Mouse (Mus musculus) small intestine, adult 2 months (tissue): ENCODE measurements around the gene Gm11146. TPM values are rescaled to one million over a fixed set of nuclear protein-coding genes. Genes with fewer than 3 reads are reported as not detected.

Experiments used
- H3K27ac ChIP-seq: fragments of 200-500 bp; 2 replicates; pipeline ENCODE4 v1.5.1; 2012; ENCODE audit warnings: low read depth, low read length, control low read depth, inconsistent platforms; ENCODE audit not compliant: insufficient read depth
- H3K27me3 ChIP-seq: fragments of 200-500 bp; 2 replicates; pipeline ENCODE4 v1.6.1; 2012; ENCODE audit warnings: mild to moderate bottlenecking, moderate library complexity, low read length, inconsistent platforms; ENCODE audit not compliant: control insufficient read depth, insufficient read depth
- H3K36me3 ChIP-seq: fragments of 200-500 bp; 2 replicates; pipeline ENCODE4 v1.6.1; 2012; ENCODE audit warnings: mild to moderate bottlenecking, low read length, control low read depth, inconsistent platforms; ENCODE audit not compliant: control insufficient read depth, insufficient read depth
- H3K4me1 ChIP-seq: fragments of 200-500 bp; 2 replicates; pipeline ENCODE4 v1.6.1; 2012; ENCODE audit warnings: low read length, inconsistent platforms, mixed read lengths; ENCODE audit not compliant: control insufficient read depth, insufficient read depth, insufficient read length
- H3K4me3 ChIP-seq: fragments of 200-500 bp; 2 replicates; pipeline ENCODE4 v1.5.1; 2012; ENCODE audit warnings: low read depth, mild to moderate bottlenecking, control low read depth, inconsistent platforms, low read length, moderate library complexity
- CTCF ChIP-seq: fragments of 200-500 bp; IDR thresholded peaks from 2 replicates; pipeline ENCODE4 v1.5.1; 2012; ENCODE audit warnings: low read depth, mild to moderate bottlenecking, control low read depth, inconsistent platforms, low read length, moderate library complexity, mixed read lengths; ENCODE audit not compliant: insufficient replicate concordance, insufficient read length; ENCODE audit errors: extremely low read depth
- POLR2A ChIP-seq: fragments of 200-500 bp; IDR thresholded peaks from 2 replicates; pipeline ENCODE4 v1.6.1; 2012; ENCODE audit warnings: low read depth, mild to moderate bottlenecking, control low read depth, inconsistent platforms, low read length, moderate library complexity
- WGBS: fragments of 180-500 bp; shearing (Covaris S2); methylation state at CpG from one replicate; pipeline ENCODE4 v1.1.7; 2018; 5-methylcytosine and 5-hydroxymethylcytosine counted together
- polyA plus RNA-seq: library from polyadenylated mRNA; depleted of rRNA; stranded (reverse); fragments of >200 nt; gene quantifications from 2 replicates; pipeline ENCODE4 v1.2.3, GENCODE M21; 2012

The Gm11146 gene
- polyA plus RNA-seq, 1 experiment: not detected

GRCm38 (mm10) chr16:77595661-77596060, 6.2 kb downstream of the Gm11146 start:
- H3K36me3 ChIP-seq: no peaks in the 10 kb centered on the region
- 90% methylated on average over 7 of the region's 7 CpGs for WGBS
- TF ChIP-seq POLR2A: no peak
- no peak for TF ChIP-seq CTCF
- no peaks in the 10 kb centered on the region for H3K4me1 ChIP-seq
- no peaks in the 10 kb centered on the region for H3K27me3 ChIP-seq
- no peak overlapping the region for H3K4me3 ChIP-seq
- no peak overlapping the region for H3K27ac ChIP-seq

DNA sequence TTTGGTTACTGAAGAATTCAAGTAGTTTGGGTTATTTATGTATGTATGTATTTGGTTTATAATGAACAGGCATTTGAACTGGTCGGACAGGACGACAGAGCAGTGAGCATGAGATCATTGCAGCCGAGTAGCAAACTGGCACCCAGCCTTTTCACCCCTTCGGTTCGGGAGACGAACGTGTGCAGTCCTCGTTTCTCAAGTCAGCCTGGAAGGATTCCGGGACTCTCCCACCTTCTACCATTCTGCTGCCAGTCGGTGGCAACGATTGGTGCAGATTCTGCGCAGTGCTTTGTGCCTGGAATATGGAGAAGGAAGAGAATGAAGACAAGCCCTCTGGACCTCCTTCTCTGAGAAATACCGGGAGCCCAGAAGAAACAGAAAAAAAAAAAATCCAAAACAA, 7.3 kb downstream of the Gm11146 start:
- Histone ChIP-seq H3K27ac (no peak overlapping the region), H3K36me3 (no peaks in the 10 kb centered on the region), H3K4me1 (no peaks in the 10 kb centered on the region), H3K27me3 (no peaks in the 10 kb centered on the region), H3K4me3 (peak overlapping the region; percentile 29)
- TF ChIP-seq CTCF: no peak
- TF ChIP-seq POLR2A: no peak
- 78% methylated on average over 13 of the region's 13 CpGs for WGBS

- Histone ChIP-seq H3K27ac (no peak overlapping the region), H3K27me3 (no peaks in the 10 kb centered on the region), H3K4me1 (no peaks in the 10 kb centered on the region), H3K36me3 (no peaks in the 10 kb centered on the region), H3K4me3 (no peak overlapping the region)
- TF ChIP-seq CTCF: no peak
- 60% methylated on average over 12 of the region's 12 CpGs for WGBS
Measured at GRCm38 (mm10) chr16:77593828-77594421, 8.0 kb downstream of the Gm11146 start.

GRCm38 (mm10) chr16:77592986-77593385, 8.9 kb downstream of the Gm11146 start:
- no peak overlapping the region for H3K4me3 ChIP-seq
- no peaks in the 10 kb centered on the region for H3K36me3 ChIP-seq
- no peaks in the 10 kb centered on the region for H3K4me1 ChIP-seq
- no peaks in the 10 kb centered on the region for H3K27me3 ChIP-seq
- TF ChIP-seq POLR2A: no peak
- H3K27ac ChIP-seq: no peak overlapping the region
- 81% methylated on average over 3 of the region's 3 CpGs for WGBS

- H3K27me3 ChIP-seq: no peaks in the 10 kb centered on the region
- no peaks in the 10 kb centered on the region for H3K36me3 ChIP-seq
- no peak overlapping the region for H3K4me3 ChIP-seq
- WGBS: 89% methylated on average over 5 of the region's 5 CpGs
- TF ChIP-seq POLR2A: no peak
- no peaks in the 10 kb centered on the region for H3K4me1 ChIP-seq
- no peak overlapping the region for H3K27ac ChIP-seq
Measured at GRCm38 (mm10) chr16:77573036-77573435, 28.9 kb downstream of the Gm11146 start.

DNA sequence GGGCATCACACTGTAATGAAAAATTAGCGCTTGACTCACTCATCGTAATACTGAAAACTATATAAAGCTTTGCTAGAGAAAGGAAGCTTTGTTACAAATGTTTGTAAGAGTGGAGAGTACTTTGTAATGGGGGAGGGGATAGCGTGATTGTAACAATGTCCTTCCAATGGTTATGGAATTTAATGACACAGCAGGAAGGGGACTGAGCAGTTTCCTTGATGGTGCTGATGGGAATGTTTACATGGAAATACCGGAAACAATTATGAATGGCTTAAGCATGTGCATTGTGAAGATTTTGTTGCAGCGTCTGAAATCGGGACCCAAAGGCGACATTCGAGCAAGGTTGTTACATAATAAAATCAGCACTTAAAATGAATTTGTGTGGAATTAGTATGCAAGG, 32.4 kb downstream of the Gm11146 start:
- Histone ChIP-seq H3K4me3 (no peak overlapping the region), H3K27me3 (no peaks in the 10 kb centered on the region), H3K36me3 (no peaks in the 10 kb centered on the region), H3K27ac (no peak overlapping the region), H3K4me1 (no peaks in the 10 kb centered on the region)
- TF ChIP-seq CTCF (no peak), POLR2A (no peak)
- 87% methylated on average over 8 of the region's 8 CpGs for WGBS

- Histone ChIP-seq H3K27me3 (no peaks in the 10 kb centered on the region), H3K4me3 (no peak overlapping the region)
- WGBS: 60% methylated on average over 3 of the region's 3 CpGs
Measured at GRCm38 (mm10) chr16:77568384-77568783, 33.5 kb downstream of the Gm11146 start.

DNA sequence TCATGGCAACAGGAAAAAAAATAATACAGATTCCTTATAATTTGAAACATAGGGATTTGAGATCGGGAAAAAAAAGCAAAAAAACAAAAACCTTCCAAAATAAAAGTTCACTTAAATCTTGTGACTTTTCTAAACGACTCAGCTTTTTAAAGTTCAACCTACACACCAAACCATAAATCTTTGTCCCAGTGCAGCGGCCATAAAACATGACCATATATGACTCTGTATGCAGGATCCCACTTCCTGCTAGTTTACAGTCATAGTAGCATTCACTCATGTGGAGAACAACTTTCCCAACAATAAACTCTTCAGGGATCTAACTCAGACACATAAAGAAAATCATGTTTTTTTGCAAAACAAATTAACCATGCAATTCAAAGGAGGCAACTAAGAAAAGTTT, 39.0 kb downstream of the Gm11146 start:
- Histone ChIP-seq H3K27ac (no peak overlapping the region), H3K36me3 (no peaks in the 10 kb centered on the region), H3K4me1 (no peaks in the 10 kb centered on the region), H3K27me3 (no peaks in the 10 kb centered on the region), H3K4me3 (no peak overlapping the region)
- TF ChIP-seq POLR2A: no peak
- no peak for TF ChIP-seq CTCF
- WGBS: 58% methylated on average over 3 of the region's 3 CpGs

More at GRCm38 (mm10) chr16:77568384-77568783, 33.5 kb downstream of the Gm11146 start:
- Histone ChIP-seq H3K4me1 (no peaks in the 10 kb centered on the region), H3K36me3 (no peaks in the 10 kb centered on the region), H3K27ac (no peak overlapping the region)
- TF ChIP-seq POLR2A (no peak), CTCF (no peak)
